Mouse (Mus musculus) bone marrow macrophage, adult 2 months (primary cell): ENCODE data around the gene Ddc.

Source experiments
- CTCF ChIP-seq: IDR thresholded peaks from 2 replicates; pipeline ENCODE4 v1.5.1; 2012; ENCODE audit warnings: low read depth, mild to moderate bottlenecking, low read length, moderate library complexity
- POLR2A ChIP-seq: IDR thresholded peaks from 2 replicates; pipeline ENCODE4 v1.6.1; 2012; ENCODE audit warnings: mild to moderate bottlenecking, low read depth, low read length, borderline replicate concordance

DNA sequence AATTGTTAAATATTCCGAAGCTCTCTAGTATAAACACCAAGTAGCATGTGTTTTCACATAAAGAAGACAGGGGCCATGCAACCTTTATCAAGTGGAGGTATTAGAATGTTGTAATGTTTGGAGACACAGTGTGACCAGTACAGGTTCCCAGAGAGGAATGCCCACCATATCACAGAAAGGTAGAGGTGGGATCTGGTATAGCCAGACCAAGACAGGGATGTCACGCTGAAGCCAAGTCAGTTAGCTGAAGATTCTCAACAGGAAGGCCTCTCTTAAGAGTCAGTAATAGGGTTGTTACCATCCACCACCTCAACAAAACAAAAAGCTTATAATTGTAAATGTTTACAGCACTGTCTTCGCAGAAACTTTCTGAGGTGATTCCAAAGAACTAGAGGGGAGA, 127.3 kb downstream of the Ddc start:
- TF ChIP-seq POLR2A: no peak
- no peak for TF ChIP-seq CTCF
